In genomic region chr17:83987683-83988082, GRCm38 (mm10) we compare ENCODE assay signal across 14 mouse cellular contexts.
DNase-seq lines count a peak whose midpoint lies in the region; ATAC-seq and TF ChIP-seq lines count a peak whose summit lies in the region.
"Had no signal": no experiment of that assay in that cellular context is flagged by ENCODE, and none has a peak within 500 bp of the region (broad histone marks: within the 10 kb centered on the region; RNA-seq: fewer than 3 reads in every experiment).

No protein-coding gene starts in this region.

- no peak for TF ChIP-seq EP300 in lung, postnatal 0 days (IDR thresholded peaks at IDR 0.05)

- no peak overlapping the region for H3K9ac ChIP-seq in forebrain, embryonic 12.5 days
- no peak overlapping the region for H3K9ac ChIP-seq in forebrain, embryonic 11.5 days (ENCODE audit: low read length)
- no peak overlapping the region for H3K9ac ChIP-seq in kidney, embryonic 15.5 days
- no peak overlapping the region for H3K9ac ChIP-seq in embryonic facial prominence, embryonic 15.5 days
- H3K9ac ChIP-seq in lung, postnatal 0 days (replicated peaks; ENCODE audit: low read depth), result no peak overlapping the region
- H3K9ac ChIP-seq: intestine, embryonic 15.5 days; neural tube, embryonic 15.5 days had no signal

- no peak for DNase-seq in forebrain, embryonic 11.5 days (ENCODE audit: low spot score)
- DNase-seq in kidney, postnatal 4 days, result no peak
- DNase-seq in lung, postnatal 0 days (ENCODE audit: low spot score), result peak; percentile 37
- no peak for DNase-seq in spleen, postnatal 4 days (ENCODE audit: low spot score in 2 of 2)
- DNase-seq: adrenal gland, adult 8-10 months; cerebellum, postnatal 36 days; thymus, postnatal 14 days had no signal

- 0 out of 2 replicates have a peak, but pooled peaks cover 3% of the 10 kb centered on the region for H3K27me3 ChIP-seq in forebrain, embryonic 12.5 days
- H3K27me3 ChIP-seq in forebrain, embryonic 11.5 days (ENCODE audit: control insufficient read depth, insufficient read depth, low read length), result no peaks in the 10 kb centered on the region
- no peaks in the 10 kb centered on the region for H3K27me3 ChIP-seq in kidney, embryonic 15.5 days
- no peaks in the 10 kb centered on the region for H3K27me3 ChIP-seq in embryonic facial prominence, embryonic 15.5 days
- no peaks in the 10 kb centered on the region for H3K27me3 ChIP-seq in lung, postnatal 0 days (replicated peaks; ENCODE audit: insufficient read depth, low read length)
- H3K27me3 ChIP-seq: intestine, embryonic 15.5 days; neural tube, embryonic 15.5 days had no signal

- H3K4me1 ChIP-seq in forebrain, embryonic 12.5 days, result peaks cover 35% of the 10 kb centered on the region
- H3K4me1 ChIP-seq in forebrain, embryonic 11.5 days (replicated peaks; ENCODE audit: control insufficient read depth, insufficient read depth, low read length), result peaks cover 10% of the 10 kb centered on the region
- H3K4me1 ChIP-seq in kidney, embryonic 15.5 days, result peaks cover 86% of the 10 kb centered on the region
- peaks cover 83% of the 10 kb centered on the region for H3K4me1 ChIP-seq in embryonic facial prominence, embryonic 15.5 days
- H3K4me1 ChIP-seq in lung, postnatal 0 days (ENCODE audit: insufficient read depth, low read depth, low read length), result peaks cover 34% of the 10 kb centered on the region

- 92% methylated on average over 4 of the region's 4 CpGs for WGBS in forebrain, embryonic 12.5 days
- 94% methylated on average over 4 of the region's 4 CpGs for WGBS in forebrain, embryonic 11.5 days
- WGBS in kidney, embryonic 15.5 days, result 74% methylated on average over 4 of the region's 4 CpGs
- WGBS in embryonic facial prominence, embryonic 15.5 days, result 78% methylated on average over 4 of the region's 4 CpGs
- 43% methylated on average over 4 of the region's 4 CpGs for WGBS in lung, postnatal 0 days

- ATAC-seq in forebrain, embryonic 12.5 days (ENCODE audit: low FRiP score), result no peak
- no peak for ATAC-seq in forebrain, embryonic 11.5 days (replicated peaks; ENCODE audit: low FRiP score)
- no peak for ATAC-seq in kidney, embryonic 15.5 days (replicated peaks; ENCODE audit: low FRiP score)
- ATAC-seq in embryonic facial prominence, embryonic 15.5 days (ENCODE audit: insufficient number of reproducible peaks, low FRiP score, low TSS enrichment, low read depth), result no peak
- no peak for ATAC-seq in lung, postnatal 0 days
- no peak for ATAC-seq in megakaryocyte, adult 5-6 weeks (ENCODE audit: poor library complexity, severe bottlenecking)
- ATAC-seq: intestine, embryonic 15.5 days had no signal

- H3K36me3 ChIP-seq in forebrain, embryonic 12.5 days (replicated peaks), result no peaks in the 10 kb centered on the region
- H3K36me3 ChIP-seq in forebrain, embryonic 11.5 days (ENCODE audit: control insufficient read depth, insufficient read depth, low read length), result no peaks in the 10 kb centered on the region
- no peaks in the 10 kb centered on the region for H3K36me3 ChIP-seq in kidney, embryonic 15.5 days
- no peaks in the 10 kb centered on the region for H3K36me3 ChIP-seq in embryonic facial prominence, embryonic 15.5 days
- no peaks in the 10 kb centered on the region for H3K36me3 ChIP-seq in lung, postnatal 0 days (ENCODE audit: insufficient read depth, low read length)
- H3K36me3 ChIP-seq: intestine, embryonic 15.5 days; neural tube, embryonic 15.5 days had no signal

- 0 out of 2 replicates have a peak overlapping the region, but pooled peaks have one; percentile 25 for H3K27ac ChIP-seq in forebrain, embryonic 12.5 days
- H3K27ac ChIP-seq in forebrain, embryonic 11.5 days (ENCODE audit: low read depth, low read length), result no peak overlapping the region
- H3K27ac ChIP-seq in kidney, embryonic 15.5 days, result peak overlapping the region; percentile 87; the same call in 1 of the 2 replicates
- H3K27ac ChIP-seq in embryonic facial prominence, embryonic 15.5 days (replicated peaks), result peak overlapping the region; percentile 91; the same call in 1 of the 2 replicates
- peak overlapping the region; percentile 59; the same call in 1 of the 2 replicates for H3K27ac ChIP-seq in lung, postnatal 0 days (ENCODE audit: low read length)
- H3K27ac ChIP-seq: macrophage; neural tube, embryonic 15.5 days had no signal

- H3K4me3 ChIP-seq in forebrain, embryonic 12.5 days (replicated peaks), result no peak overlapping the region
- no peak overlapping the region for H3K4me3 ChIP-seq in forebrain, embryonic 11.5 days (ENCODE audit: low read depth, low read length)
- no peak overlapping the region for H3K4me3 ChIP-seq in kidney, embryonic 15.5 days (replicated peaks)
- H3K4me3 ChIP-seq in embryonic facial prominence, embryonic 15.5 days (replicated peaks), result no peak overlapping the region
- no peak overlapping the region for H3K4me3 ChIP-seq in lung, postnatal 0 days (ENCODE audit: low read depth, low read length)
- H3K4me3 ChIP-seq: intestine, embryonic 15.5 days; neural tube, embryonic 15.5 days had no signal

- TF ChIP-seq CTCF in lung, postnatal 0 days (IDR thresholded peaks at IDR 0.05), result no peak

- H3K4me2 ChIP-seq in forebrain, embryonic 12.5 days, result no peak overlapping the region
- H3K4me2 ChIP-seq in forebrain, embryonic 11.5 days (ENCODE audit: low read depth, low read length, severe bottlenecking), result no peak overlapping the region
- no peak overlapping the region for H3K4me2 ChIP-seq in kidney, embryonic 15.5 days
- H3K4me2 ChIP-seq in embryonic facial prominence, embryonic 15.5 days (replicated peaks), result no peak overlapping the region
- no peak overlapping the region for H3K4me2 ChIP-seq in lung, postnatal 0 days (replicated peaks; ENCODE audit: low read depth, low read length)
- H3K4me2 ChIP-seq: intestine, embryonic 15.5 days; neural tube, embryonic 15.5 days had no signal

- H3K9me3 ChIP-seq in forebrain, embryonic 12.5 days, result no peaks in the 10 kb centered on the region
- no peaks in the 10 kb centered on the region for H3K9me3 ChIP-seq in forebrain, embryonic 11.5 days (ENCODE audit: control insufficient read depth, low read length)
- H3K9me3 ChIP-seq in kidney, embryonic 15.5 days (replicated peaks), result no peaks in the 10 kb centered on the region
- H3K9me3 ChIP-seq in embryonic facial prominence, embryonic 15.5 days (replicated peaks), result no peaks in the 10 kb centered on the region
- no peaks in the 10 kb centered on the region for H3K9me3 ChIP-seq in lung, postnatal 0 days (ENCODE audit: low read length)
- H3K9me3 ChIP-seq: intestine, embryonic 15.5 days; neural tube, embryonic 15.5 days had no signal
